Comparison of ENCODE assay signal across 33 mouse cellular contexts in the genomic region with DNA sequence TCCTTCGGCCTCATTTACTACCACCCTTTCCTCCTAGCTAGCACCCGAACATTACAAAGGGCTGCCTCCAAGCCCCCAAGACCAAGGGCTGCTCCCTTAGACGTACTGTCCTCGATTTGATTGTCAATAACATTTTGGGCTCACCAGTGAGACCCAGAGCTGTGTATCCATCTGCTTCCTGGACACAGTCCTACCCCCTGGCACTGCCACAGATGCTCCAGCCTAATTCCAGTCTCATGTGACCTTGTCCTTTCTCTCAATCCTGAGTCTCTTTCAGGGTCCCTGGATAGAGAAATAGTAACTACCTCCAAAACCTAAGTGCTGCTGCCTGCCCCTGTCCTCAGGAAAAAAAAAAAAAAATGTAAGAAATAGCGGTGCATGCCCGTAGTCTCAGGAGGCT. TPM values are rescaled to one million over a fixed set of nuclear protein-coding genes. Genes with fewer than 3 reads are reported as not detected.
DNase-seq lines count a peak whose midpoint lies in the region; ATAC-seq lines count a peak whose summit lies in the region.
"Had no signal": no experiment of that assay in that cellular context is flagged by ENCODE, and none has a peak within 500 bp of the region (broad histone marks: within the 10 kb centered on the region; RNA-seq: fewer than 3 reads in every experiment).

No protein-coding gene starts in this region.

- no peak for ATAC-seq in heart, embryonic 11.5 days (replicated peaks; ENCODE audit: insufficient number of reproducible peaks, low FRiP score, low TSS enrichment)
- ATAC-seq in midbrain, embryonic 11.5 days (ENCODE audit: low FRiP score), result no peak
- ATAC-seq: hindbrain, postnatal 0 days; intestine, embryonic 15.5 days; Patski had no signal

- peaks cover 14% of the 10 kb centered on the region for H3K4me1 ChIP-seq in heart, embryonic 11.5 days (ENCODE audit: control insufficient read depth, insufficient read depth, low read length)
- H3K4me1 ChIP-seq in embryonic facial prominence, embryonic 10.5 days, result peaks cover 42% of the 10 kb centered on the region
- peaks cover 29% of the 10 kb centered on the region for H3K4me1 ChIP-seq in midbrain, embryonic 11.5 days (ENCODE audit: control insufficient read depth, insufficient read depth, low read length)

- no peaks in the 10 kb centered on the region for H3K27me3 ChIP-seq in heart, embryonic 11.5 days (ENCODE audit: control insufficient read depth, insufficient read depth, low read length)
- H3K27me3 ChIP-seq in embryonic facial prominence, embryonic 10.5 days (replicated peaks; ENCODE audit: low read depth, poor library complexity, severe bottlenecking), result no peaks in the 10 kb centered on the region
- H3K27me3 ChIP-seq in midbrain, embryonic 11.5 days (ENCODE audit: control insufficient read depth, insufficient read depth, low read length), result no peaks in the 10 kb centered on the region
- H3K27me3 ChIP-seq: embryonic facial prominence, embryonic 15.5 days; forebrain, embryonic 12.5 days; hindbrain, embryonic 12.5 days; intestine, embryonic 15.5 days; limb, embryonic 12.5 days; liver, embryonic 15.5 days; midbrain, embryonic 12.5 days; Patski had no signal

- H3K27ac ChIP-seq in heart, embryonic 11.5 days (ENCODE audit: low read depth, low read length), result no peak overlapping the region
- no peak overlapping the region for H3K27ac ChIP-seq in embryonic facial prominence, embryonic 10.5 days (replicated peaks)
- no peak overlapping the region for H3K27ac ChIP-seq in midbrain, embryonic 11.5 days (ENCODE audit: low read depth, low read length)
- H3K27ac ChIP-seq: embryonic facial prominence, embryonic 15.5 days; forebrain, embryonic 12.5 days; heart, embryonic 10.5 days; hindbrain, embryonic 12.5 days; hindbrain, postnatal 0 days; intestine, embryonic 15.5 days; kidney, postnatal 0 days; limb, embryonic 12.5 days; liver, embryonic 15.5 days; midbrain, embryonic 12.5 days had no signal

- no peak overlapping the region for H3K4me3 ChIP-seq in heart, embryonic 11.5 days (ENCODE audit: low read depth, low read length)
- no peak overlapping the region for H3K4me3 ChIP-seq in embryonic facial prominence, embryonic 10.5 days
- H3K4me3 ChIP-seq in midbrain, embryonic 11.5 days (ENCODE audit: low read depth, low read length), result no peak overlapping the region
- H3K4me3 ChIP-seq: embryonic facial prominence, embryonic 15.5 days; forebrain, embryonic 12.5 days; heart, embryonic 10.5 days; hindbrain, embryonic 12.5 days; intestine, embryonic 15.5 days; limb, embryonic 12.5 days; liver, embryonic 15.5 days; midbrain, embryonic 12.5 days had no signal

- H3K36me3 ChIP-seq in heart, embryonic 11.5 days (ENCODE audit: control insufficient read depth, insufficient read depth, low read length), result peaks cover 3% of the 10 kb centered on the region; the same call in 1 of the 2 replicates
- H3K36me3 ChIP-seq in embryonic facial prominence, embryonic 10.5 days (replicated peaks), result peaks cover 39% of the 10 kb centered on the region
- peaks cover 5% of the 10 kb centered on the region; the same call in 1 of the 2 replicates for H3K36me3 ChIP-seq in midbrain, embryonic 11.5 days (ENCODE audit: control insufficient read depth, insufficient read depth, low read length)

- H3K9ac ChIP-seq in heart, embryonic 11.5 days (ENCODE audit: low read depth, low read length), result no peak overlapping the region
- H3K9ac ChIP-seq in midbrain, embryonic 11.5 days (ENCODE audit: low read length), result no peak overlapping the region
- H3K9ac ChIP-seq: embryonic facial prominence, embryonic 15.5 days; forebrain, embryonic 12.5 days; hindbrain, embryonic 12.5 days; intestine, embryonic 15.5 days; limb, embryonic 12.5 days; liver, embryonic 15.5 days; lung, embryonic 14.5 days; midbrain, embryonic 12.5 days had no signal

- WGBS in heart, embryonic 11.5 days (ENCODE audit: insufficient replicate concordance), result 84% methylated on average over 6 of the region's 6 CpGs
- WGBS in embryonic facial prominence, embryonic 10.5 days, result 90% methylated on average over 6 of the region's 6 CpGs
- WGBS in midbrain, embryonic 11.5 days, result 96% methylated on average over 6 of the region's 6 CpGs

- peak; percentile 88 for DNase-seq in heart, adult 11 months
- DNase-seq in brain, adult 2 months (ENCODE audit: low read depth, low spot score), result peak; percentile 93
- DNase-seq in cerebellum, adult 8-10 months, result peak; percentile 83
- DNase-seq in cerebellum, postnatal 25 days, result peak; percentile 89 to 90
- DNase-seq in embryonic facial prominence, embryonic 10.5 days (ENCODE audit: low spot score), result no peak
- DNase-seq in midbrain, embryonic 11.5 days (ENCODE audit: low spot score, missing footprints), result no peak
- DNase-seq: adrenal gland, postnatal 10 days; gastrocnemius, postnatal 14 days; heart, postnatal 36 days; kidney, adult 8-10 months; layer of hippocampus, adult 9-11 months; lung, embryonic 14.5 days; lung, postnatal 14 days; right cerebral cortex, adult 18-20 months; spleen, adult 18-20 months; thymus, adult 2 months; thymus, postnatal 36 days had no signal

- no peak overlapping the region for H3K4me2 ChIP-seq in heart, embryonic 11.5 days
- no peak overlapping the region for H3K4me2 ChIP-seq in midbrain, embryonic 11.5 days
- H3K4me2 ChIP-seq: embryonic facial prominence, embryonic 15.5 days; forebrain, embryonic 12.5 days; hindbrain, embryonic 12.5 days; intestine, embryonic 15.5 days; limb, embryonic 12.5 days; liver, embryonic 15.5 days; lung, embryonic 14.5 days; midbrain, embryonic 12.5 days had no signal

- H3K9me3 ChIP-seq in heart, embryonic 11.5 days (replicated peaks; ENCODE audit: control insufficient read depth, low read length), result no peaks in the 10 kb centered on the region
- no peaks in the 10 kb centered on the region for H3K9me3 ChIP-seq in embryonic facial prominence, embryonic 10.5 days
- no peaks in the 10 kb centered on the region for H3K9me3 ChIP-seq in midbrain, embryonic 11.5 days (ENCODE audit: control insufficient read depth, low read length)
- H3K9me3 ChIP-seq: embryonic facial prominence, embryonic 15.5 days; forebrain, embryonic 12.5 days; heart, embryonic 10.5 days; hindbrain, embryonic 12.5 days; intestine, embryonic 15.5 days; limb, embryonic 12.5 days; liver, embryonic 15.5 days; midbrain, embryonic 12.5 days had no signal

RNA-seq across cellular contexts. Expression of a gene that starts 2.5 kb away (rescaled TPM):
- polyA plus RNA-seq in heart, embryonic 11.5 days (2014; fragmentation: Nextera tagmentation; extraction: Ambion mirVana), result 0.13 TPM in 1 of 2 replicates, not detected in the other
- not detected in 2 replicates for polyA plus RNA-seq in embryonic facial prominence, embryonic 10.5 days (2016; fragmentation: Nextera tagmentation; extraction: Ambion mirVana)
- not detected in 2 replicates for polyA plus RNA-seq in midbrain, embryonic 11.5 days (2014; fragmentation: Nextera tagmentation; extraction: Ambion mirVana)
- polyA plus RNA-seq: heart, embryonic 10.5 days; heart, embryonic 16.5 days; large intestine, adult 2 months; liver, adult 2 months; liver, embryonic 15.5 days; lung, embryonic 14.5 days; stomach, embryonic 16.5 days; thymus, adult 2 months had no signal

RNA-seq across cellular contexts. Expression of a gene that starts 3.1 kb away (rescaled TPM):
- 13.3 and 16.9 TPM in 2 replicates for polyA plus RNA-seq in heart, embryonic 11.5 days (2014; fragmentation: Nextera tagmentation; extraction: Ambion mirVana)
- polyA plus RNA-seq in embryonic facial prominence, embryonic 10.5 days (2016; fragmentation: Nextera tagmentation; extraction: Ambion mirVana), result 49.3 and 54.0 TPM in 2 replicates
- polyA plus RNA-seq in midbrain, embryonic 11.5 days (2014; fragmentation: Nextera tagmentation; extraction: Ambion mirVana), result 33.7 and 33.9 TPM in 2 replicates

RNA-seq across cellular contexts. Expression of a gene that starts 4.0 kb away (rescaled TPM):
- polyA plus RNA-seq in heart, embryonic 11.5 days (2014; fragmentation: Nextera tagmentation; extraction: Ambion mirVana), result 10.9 and 14.2 TPM in 2 replicates
- polyA plus RNA-seq in embryonic facial prominence, embryonic 10.5 days (2016; fragmentation: Nextera tagmentation; extraction: Ambion mirVana), result 15.1 and 16.8 TPM in 2 replicates
- polyA plus RNA-seq in midbrain, embryonic 11.5 days (2014; fragmentation: Nextera tagmentation; extraction: Ambion mirVana), result 22.2 and 26.2 TPM in 2 replicates

RNA-seq across cellular contexts. Expression of a gene that starts 4.1 kb away (rescaled TPM):
- polyA plus RNA-seq in heart, embryonic 11.5 days (2014; fragmentation: Nextera tagmentation; extraction: Ambion mirVana), result 39.3 and 41.5 TPM in 2 replicates
- 67.7 and 72.6 TPM in 2 replicates for polyA plus RNA-seq in embryonic facial prominence, embryonic 10.5 days (2016; fragmentation: Nextera tagmentation; extraction: Ambion mirVana)
- polyA plus RNA-seq in midbrain, embryonic 11.5 days (2014; fragmentation: Nextera tagmentation; extraction: Ambion mirVana), result 63.2 and 66.8 TPM in 2 replicates

RNA-seq across cellular contexts. Expression of a gene that starts 18.9 kb away (rescaled TPM):
- 0.27 and 0.46 TPM in 2 replicates for polyA plus RNA-seq in heart, embryonic 11.5 days (2014; fragmentation: Nextera tagmentation; extraction: Ambion mirVana)
- 1.5 TPM in 2 replicates for polyA plus RNA-seq in embryonic facial prominence, embryonic 10.5 days (2016; fragmentation: Nextera tagmentation; extraction: Ambion mirVana)
- polyA plus RNA-seq in midbrain, embryonic 11.5 days (2014; fragmentation: Nextera tagmentation; extraction: Ambion mirVana), result 2.1 and 3.3 TPM in 2 replicates

Comparison
In these comparisons a context has a peak if more than half of its experiments do, and no peak if none do; other contexts are left out.
1. DNase-seq: peak in heart, adult 11 months (single experiment), brain, adult 2 months (single experiment), cerebellum, adult 8-10 months (single experiment) and cerebellum, postnatal 25 days (2 of 2); none in embryonic facial prominence, embryonic 10.5 days (single experiment) and midbrain, embryonic 11.5 days (single experiment).